Mouse (Mus musculus) R1 (cell line): ENCODE measurements at regions not wholly inside any gene's neighbourhood (a gene's known extent, or its start where the extent isn't known, plus 50 kb on each side); places are given as distances from the start of the nearest gene placed in this dataset.

Experiments used
- DNase-seq: peaks from one replicate; pipeline ENCODE4 v3.0.0-alpha.2; 2018; ENCODE audit warnings: low read depth, low spot score

- DNase-seq: peak; percentile 86
Observed at GRCm38 (mm10) chr13:99097606-99098545, 86.7 kb upstream of the Zfp366 start.

GRCm38 (mm10) chr13:99096837-99097236, 87.8 kb upstream of the Zfp366 start:
- no peak for DNase-seq

- DNase-seq: no peak
Observed at GRCm38 (mm10) chr13:99095006-99095405, 89.6 kb upstream of the Zfp366 start.

- DNase-seq: no peak
Observed at GRCm38 (mm10) chr13:99094221-99094620, 90.4 kb upstream of the Zfp366 start.

- DNase-seq: peak; percentile 86
Observed at GRCm38 (mm10) chr13:99093269-99093668, 91.4 kb upstream of the Zfp366 start.

GRCm38 (mm10) chr13:99092279-99092930, 92.2 kb upstream of the Zfp366 start:
- DNase-seq: no peak

- no peak for DNase-seq
Observed at GRCm38 (mm10) chr13:99091562-99092278, 92.9 kb upstream of the Zfp366 start.

GRCm38 (mm10) chr13:99090361-99090760, 94.3 kb upstream of the Zfp366 start:
- DNase-seq: peak; percentile 73

GRCm38 (mm10) chr13:99088285-99088684, 96.3 kb upstream of the Zfp366 start:
- DNase-seq: no peak

GRCm38 (mm10) chr13:99079331-99079761, 95.0 kb upstream of the 1700024P04Rik start:
- no peak for DNase-seq

GRCm38 (mm10) chr13:99078643-99079042, 94.3 kb upstream of the 1700024P04Rik start:
- DNase-seq: no peak

- DNase-seq: no peak
Observed at GRCm38 (mm10) chr13:99077039-99077749, 92.8 kb upstream of the 1700024P04Rik start.

- DNase-seq: no peak
Observed at GRCm38 (mm10) chr13:99075467-99075866, 91.1 kb upstream of the 1700024P04Rik start.

GRCm38 (mm10) chr13:99071821-99072414, 87.6 kb upstream of the 1700024P04Rik start:
- no peak for DNase-seq

GRCm38 (mm10) chr13:99071413-99071812, 87.0 kb upstream of the 1700024P04Rik start:
- no peak for DNase-seq

GRCm38 (mm10) chr13:99069767-99070166, 85.4 kb upstream of the 1700024P04Rik start:
- no peak for DNase-seq

GRCm38 (mm10) chr13:99067504-99067903, 83.1 kb upstream of the 1700024P04Rik start:
- DNase-seq: no peak

- no peak for DNase-seq
Observed at GRCm38 (mm10) chr13:99063431-99063830, 79.1 kb upstream of the 1700024P04Rik start.

- DNase-seq: no peak
Observed at GRCm38 (mm10) chr13:99062936-99063335, 78.6 kb upstream of the 1700024P04Rik start.

GRCm38 (mm10) chr13:99058131-99058970, 74.0 kb upstream of the 1700024P04Rik start:
- no peak for DNase-seq
